Mouse (Mus musculus) hindbrain, embryonic 13.5 days (tissue): ENCODE data around the gene Rsl1d1. TPM values are rescaled to one million over a fixed set of nuclear protein-coding genes. Genes with fewer than 3 reads are reported as not detected.
"Not testable (repeated sequence)": the region's sequence is repeated elsewhere in the genome, so short reads cannot be mapped to it uniquely, and the experiment has no call there.

Source experiments
- ATAC-seq: fragments of 200-750 bp; cut with Nextera tagmentation; 2 replicates; pipeline ENCODE4 v1.8.0; 2017; ENCODE audit warnings: moderate TSS enrichment; ENCODE audit not compliant: low FRiP score
- H3K27ac ChIP-seq: fragments of 300-500 bp; sonication (generic); 2 replicates; pipeline ENCODE4 v1.5.1; 2015; ENCODE audit warnings: inconsistent platforms, mild to moderate bottlenecking, moderate library complexity
- H3K27me3 ChIP-seq: fragments of 300-500 bp; sonication (generic); 2 replicates; pipeline ENCODE4 v1.6.1; 2015; ENCODE audit warnings: mild to moderate bottlenecking, inconsistent platforms
- H3K36me3 ChIP-seq: fragments of 300-500 bp; sonication (generic); 2 replicates; pipeline ENCODE4 v1.6.1; 2015; ENCODE audit warnings: mild to moderate bottlenecking, inconsistent platforms
- H3K4me1 ChIP-seq: fragments of 300-500 bp; sonication (generic); replicated peaks from 2 replicates; pipeline ENCODE4 v1.6.1; 2015; ENCODE audit warnings: inconsistent platforms
- H3K4me2 ChIP-seq: fragments of 300-500 bp; sonication (generic); 2 replicates; pipeline ENCODE4 v1.6.1; 2015; ENCODE audit warnings: inconsistent platforms, mild to moderate bottlenecking, moderate library complexity
- H3K4me3 ChIP-seq: fragments of 300-500 bp; sonication (generic); 2 replicates; pipeline ENCODE4 v1.5.1; 2015; ENCODE audit warnings: mild to moderate bottlenecking, inconsistent platforms
- H3K9ac ChIP-seq: fragments of 300-500 bp; sonication (generic); 2 replicates; pipeline ENCODE4 v1.6.1; 2015; ENCODE audit warnings: mild to moderate bottlenecking, inconsistent platforms
- H3K9me3 ChIP-seq: fragments of 300-500 bp; sonication (generic); 2 replicates; pipeline ENCODE4 v1.6.1; 2016; ENCODE audit warnings: inconsistent platforms
- WGBS: fragments of 180-500 bp; shearing (Covaris S2); methylation state at CpG from one replicate; pipeline ENCODE4 v1.1.7; 2015; 5-methylcytosine and 5-hydroxymethylcytosine counted together
- polyA plus RNA-seq: library from polyadenylated mRNA; unstranded; fragments of >200 nt; fragmentation: Nextera tagmentation; extraction: Ambion mirVana; gene quantifications from 2 replicates; pipeline ENCODE4 v1.2.1, GENCODE M21; 2015

Rsl1d1 gene
- polyA plus RNA-seq, 1 experiment from 2014 or later, result 144 TPM

DNA sequence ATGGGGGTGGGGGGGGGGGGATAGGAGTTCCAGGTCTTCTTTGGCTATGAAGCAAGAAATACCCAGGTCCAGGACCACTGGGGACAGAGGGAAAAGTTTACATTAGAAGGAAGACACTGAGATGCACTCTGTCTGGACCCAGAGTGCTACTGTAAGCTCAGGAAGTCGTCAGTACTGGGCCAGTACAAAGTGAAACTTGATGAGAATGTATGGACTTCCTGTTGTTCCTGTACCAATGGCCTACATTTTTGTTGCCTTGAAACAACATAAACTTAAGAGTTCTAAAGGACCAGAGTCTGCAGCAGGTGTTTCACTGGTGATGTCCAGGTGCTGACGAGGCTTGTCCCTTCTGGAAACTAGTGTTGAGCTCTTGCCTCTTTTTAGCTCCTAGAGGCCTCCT, 25.7 kb downstream of the Rsl1d1 start:
- no peaks in the 10 kb centered on the region for H3K9me3 ChIP-seq
- H3K27me3 ChIP-seq, result peaks cover 4% of the 10 kb centered on the region; the same call in 1 of the 2 replicates
- H3K27ac ChIP-seq, result no peak overlapping the region
- no peak for ATAC-seq
- H3K36me3 ChIP-seq, result no peaks in the 10 kb centered on the region
- no peak overlapping the region for H3K4me2 ChIP-seq
- no peak overlapping the region for H3K4me3 ChIP-seq
- H3K4me1 ChIP-seq, result peaks cover 32% of the 10 kb centered on the region
- no peak overlapping the region; the same call in 1 of the 2 replicates for H3K9ac ChIP-seq
- WGBS, result 78% methylated on average over 2 of the region's 2 CpGs

GRCm38 (mm10) chr16:11176884-11177244, 26.3 kb downstream of the Rsl1d1 start:
- Histone ChIP-seq H3K4me3 (peak overlapping the region; percentile 85), H3K36me3 (no peaks in the 10 kb centered on the region), H3K4me1 (peaks cover 32% of the 10 kb centered on the region), H3K9ac (peak overlapping the region; percentile 87), H3K9me3 (no peaks in the 10 kb centered on the region), H3K27me3 (peaks cover 4% of the 10 kb centered on the region; the same call in 1 of the 2 replicates), H3K27ac (peak overlapping the region; percentile 93), H3K4me2 (peak overlapping the region; percentile 84)
- ATAC-seq, result no peak
- 3% methylated on average over 4 of the region's 4 CpGs for WGBS

GRCm38 (mm10) chr16:11176208-11176883, 26.8 kb downstream of the Rsl1d1 start, which contains the start of gene Zc3h7a:
Gene Zc3h7a (minus strand): TSS chr16:11176393.
- H3K36me3 ChIP-seq, result no peaks in the 10 kb centered on the region
- peak within 1 kb of the TSS; percentile 87 for H3K9ac ChIP-seq
- no peaks in the 10 kb centered on the region for H3K9me3 ChIP-seq
- H3K4me3 ChIP-seq, result peak within 1 kb of the TSS; percentile 85
- peak; percentile 93 for ATAC-seq
- H3K27me3 ChIP-seq, result peaks cover 4% of the 10 kb centered on the region; the same call in 1 of the 2 replicates
- H3K27ac ChIP-seq, result peak within 1 kb of the TSS; percentile 93
- peak within 1 kb of the TSS; percentile 84 for H3K4me2 ChIP-seq
- WGBS, result under 1% methylated on average over 42 of the region's 57 CpGs
- peaks cover 33% of the 10 kb centered on the region for H3K4me1 ChIP-seq

- ATAC-seq, result peak; percentile 77
- under 1% methylated on average over 55 of the region's 72 CpGs for WGBS
Observed at GRCm38 (mm10) chr16:11175489-11176207, 27.5 kb downstream of the Rsl1d1 start.

DNA sequence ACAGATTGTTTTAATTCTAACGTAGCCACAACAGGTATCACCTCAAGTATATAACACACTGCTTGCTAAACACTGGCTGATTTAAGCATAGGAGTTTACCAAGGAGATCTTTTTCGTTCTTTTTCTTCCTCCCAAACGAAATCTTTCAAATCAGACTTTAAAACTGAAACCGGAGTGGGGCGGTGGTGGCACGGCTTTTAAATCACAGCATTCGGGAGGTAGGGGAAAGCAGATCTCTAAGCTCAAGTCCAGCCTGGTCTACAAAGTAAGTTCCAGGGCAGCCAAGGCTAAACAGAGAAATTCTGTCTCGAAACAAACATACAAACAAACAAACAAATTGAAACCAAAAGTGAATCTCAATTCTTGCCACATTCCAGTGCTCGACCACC, 28.0 kb downstream of the Rsl1d1 start:
- Histone ChIP-seq H3K4me3 (peak overlapping the region; percentile 85), H3K36me3 (no peaks in the 10 kb centered on the region), H3K9ac (peak overlapping the region; percentile 87), H3K4me1 (peaks cover 40% of the 10 kb centered on the region), H3K27ac (peak overlapping the region; percentile 93; the same call in 1 of the 2 replicates), H3K9me3 (no peaks in the 10 kb centered on the region), H3K4me2 (peak overlapping the region; percentile 84), H3K27me3 (peaks cover 4% of the 10 kb centered on the region; the same call in 1 of the 2 replicates)
- ATAC-seq, result no peak
- WGBS, result 15% methylated on average over 9 of the region's 9 CpGs

More at GRCm38 (mm10) chr16:11175489-11176207, 27.5 kb downstream of the Rsl1d1 start:
- H3K9ac ChIP-seq, result peak overlapping the region; percentile 87
- H3K36me3 ChIP-seq, result no peaks in the 10 kb centered on the region
- peak overlapping the region; percentile 93 for H3K27ac ChIP-seq
- H3K4me2 ChIP-seq, result peak overlapping the region; percentile 84
- H3K27me3 ChIP-seq, result peaks cover 4% of the 10 kb centered on the region; the same call in 1 of the 2 replicates
- no peaks in the 10 kb centered on the region for H3K9me3 ChIP-seq
- H3K4me1 ChIP-seq, result peaks cover 40% of the 10 kb centered on the region
- peak overlapping the region; percentile 85 for H3K4me3 ChIP-seq

DNA sequence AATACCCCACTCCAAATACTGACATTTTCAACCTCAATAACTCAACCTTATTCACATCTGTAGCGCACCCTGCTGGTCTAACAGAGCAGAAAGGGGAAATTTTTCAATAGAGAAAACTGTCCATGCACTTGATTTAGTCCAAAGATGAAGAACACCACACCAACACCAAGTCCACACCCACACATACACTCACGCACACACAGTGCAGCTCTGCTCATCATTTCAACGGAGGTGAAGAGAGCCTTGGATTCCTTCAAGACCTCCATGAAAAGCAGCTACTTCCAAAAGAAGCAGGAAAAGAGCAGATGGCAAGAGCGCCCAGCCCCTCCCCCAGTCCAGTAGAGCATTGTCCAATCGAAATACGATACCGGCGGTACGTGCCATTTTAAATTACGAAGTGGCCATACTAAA, 28.5 kb downstream of the Rsl1d1 start:
- ATAC-seq, result no peak
- Histone ChIP-seq H3K27ac (0 out of 2 replicates have a peak overlapping the region, but pooled peaks have one; percentile 93), H3K4me2 (peak overlapping the region; percentile 84), H3K27me3 (peaks cover 4% of the 10 kb centered on the region; the same call in 1 of the 2 replicates), H3K4me1 (peaks cover 40% of the 10 kb centered on the region), H3K9ac (peak overlapping the region; percentile 87), H3K9me3 (no peaks in the 10 kb centered on the region), H3K36me3 (no peaks in the 10 kb centered on the region), H3K4me3 (peak overlapping the region; percentile 85)
- 11% methylated on average over 10 of the region's 10 CpGs for WGBS

GRCm38 (mm10) chr16:11171679-11172078, 31.5 kb downstream of the Rsl1d1 start:
- Histone ChIP-seq H3K9me3 (no peaks in the 10 kb centered on the region), H3K9ac (no peak overlapping the region), H3K27ac (no peak overlapping the region), H3K27me3 (no peaks in the 10 kb centered on the region), H3K36me3 (no peaks in the 10 kb centered on the region), H3K4me1 (peaks cover 33% of the 10 kb centered on the region), H3K4me2 (no peak overlapping the region), H3K4me3 (no peak overlapping the region)
- 89% methylated on average over 6 of the region's 6 CpGs for WGBS
- no peak for ATAC-seq

- peaks cover 23% of the 10 kb centered on the region for H3K36me3 ChIP-seq
- 94% methylated on average over 2 of the region's 2 CpGs for WGBS
- no peak overlapping the region for H3K9ac ChIP-seq
- no peak overlapping the region for H3K4me3 ChIP-seq
- no peak overlapping the region for H3K4me2 ChIP-seq
- no peak for ATAC-seq
- no peak overlapping the region for H3K27ac ChIP-seq
- peaks cover 8% of the 10 kb centered on the region; the same call in 1 of the 2 replicates for H3K4me1 ChIP-seq
- H3K9me3 ChIP-seq, result no peaks in the 10 kb centered on the region
- no peaks in the 10 kb centered on the region for H3K27me3 ChIP-seq
Observed at GRCm38 (mm10) chr16:11166431-11166830, 36.7 kb downstream of the Rsl1d1 start.

DNA sequence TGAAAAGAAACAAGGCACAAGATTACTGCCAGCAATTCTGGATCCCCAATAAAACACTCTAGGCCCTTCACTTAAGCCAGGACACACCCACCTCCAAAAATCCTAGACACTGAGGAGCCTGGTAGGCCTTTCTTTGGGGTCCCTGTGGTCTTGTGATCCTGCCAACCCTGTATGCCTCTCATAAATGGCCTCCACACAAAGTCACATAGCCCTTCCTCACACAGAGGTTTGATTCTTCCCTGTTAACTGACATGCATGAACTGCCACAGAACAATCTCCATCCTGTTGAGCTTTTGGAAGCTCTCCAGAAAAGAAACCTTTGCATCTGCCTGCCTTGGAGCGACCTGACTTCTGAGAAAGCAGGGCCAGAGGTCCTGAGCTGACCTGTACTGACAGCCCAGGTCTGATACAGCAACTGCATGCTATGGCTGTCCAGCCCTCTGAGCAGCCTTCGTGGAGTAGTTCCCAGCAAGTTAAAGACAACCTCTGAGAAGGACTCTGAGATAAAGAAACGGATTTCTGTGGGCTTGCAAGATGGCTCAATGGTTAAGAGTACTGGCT, 38.4 kb downstream of the Rsl1d1 start:
- peaks cover 30% of the 10 kb centered on the region for H3K36me3 ChIP-seq
- peak overlapping the region; percentile 24; the same call in 1 of the 2 replicates for H3K27ac ChIP-seq
- no peak overlapping the region for H3K9ac ChIP-seq
- 82% methylated on average over 3 of the region's 3 CpGs for WGBS
- H3K9me3 ChIP-seq, result no peaks in the 10 kb centered on the region
- no peaks in the 10 kb centered on the region for H3K4me1 ChIP-seq
- H3K27me3 ChIP-seq, result no peaks in the 10 kb centered on the region
- ATAC-seq, result no peak
- H3K4me3 ChIP-seq, result no peak overlapping the region
- no peak overlapping the region for H3K4me2 ChIP-seq

- not testable (repeated sequence) for H3K9me3 ChIP-seq, ATAC-seq, H3K4me3 ChIP-seq, H3K4me1 ChIP-seq, H3K27ac ChIP-seq, H3K9ac ChIP-seq, H3K4me2 ChIP-seq, H3K27me3 ChIP-seq
- peaks cover 73% of the 10 kb centered on the region for H3K36me3 ChIP-seq
- 84% methylated on average over 2 of the region's 3 CpGs for WGBS
Observed at GRCm38 (mm10) chr16:11157721-11158120, 45.4 kb downstream of the Rsl1d1 start.

GRCm38 (mm10) chr16:11154500-11154899, 48.6 kb downstream of the Rsl1d1 start:
- ATAC-seq, result no peak
- Histone ChIP-seq H3K9me3 (no peaks in the 10 kb centered on the region), H3K4me1 (no peaks in the 10 kb centered on the region), H3K27me3 (no peaks in the 10 kb centered on the region), H3K27ac (no peak overlapping the region), H3K4me2 (no peak overlapping the region), H3K9ac (no peak overlapping the region), H3K36me3 (peaks cover 73% of the 10 kb centered on the region), H3K4me3 (no peak overlapping the region)

DNA sequence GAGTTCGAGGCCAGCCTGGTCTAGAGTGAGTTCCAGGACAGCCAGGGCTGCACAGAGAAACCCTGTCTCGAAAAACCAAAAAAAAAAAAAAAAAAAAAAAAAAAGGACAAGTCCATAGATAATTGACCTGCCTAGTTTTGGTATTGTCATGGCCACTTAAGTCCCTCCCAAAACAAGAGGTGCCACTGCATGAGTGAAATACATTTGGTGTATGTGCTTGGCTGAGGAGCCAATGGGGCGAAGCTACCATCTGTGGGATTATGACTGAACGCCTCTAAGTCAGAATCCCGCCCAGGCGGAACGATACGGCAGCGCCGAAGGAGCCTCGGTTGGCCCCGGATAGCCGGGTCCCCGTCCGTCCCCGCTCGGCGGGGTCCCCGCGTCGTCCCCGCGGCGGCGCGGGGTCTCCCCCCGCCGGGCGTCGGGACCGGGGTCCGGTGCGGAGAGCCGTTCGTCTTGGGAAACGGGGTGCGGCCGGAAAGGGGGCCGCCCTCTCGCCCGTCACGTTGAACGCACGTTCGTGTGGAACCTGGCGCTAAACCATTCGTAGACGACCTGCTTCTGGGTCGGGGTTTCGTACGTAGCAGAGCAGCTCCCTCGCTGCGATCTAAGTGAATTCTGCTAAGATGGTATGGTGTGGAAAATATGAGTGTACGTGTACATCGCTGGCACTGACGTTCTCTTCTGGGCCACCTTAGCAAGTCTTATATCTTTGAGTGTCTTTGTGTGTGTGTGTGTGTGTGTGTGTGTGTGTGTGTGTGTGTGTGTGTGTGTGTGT, 59.2 kb downstream of the Rsl1d1 start:
- H3K4me2 ChIP-seq, H3K9ac ChIP-seq, H3K27ac ChIP-seq, ATAC-seq, H3K27me3 ChIP-seq, H3K4me3 ChIP-seq, H3K4me1 ChIP-seq, H3K9me3 ChIP-seq: not testable (repeated sequence)
- peaks cover 76% of the 10 kb centered on the region for H3K36me3 ChIP-seq
- WGBS, result 20% methylated on average over 56 of the region's 56 CpGs
